Mouse (Mus musculus) erythroblast, embryonic 14.5 days (primary cell): ENCODE data around the gene Pfn1.

Source experiments
- GATA1 ChIP-seq: IDR thresholded peaks from 2 replicates; pipeline ENCODE4 v1.6.1; 2012; ENCODE audit warnings: low read length, inconsistent platforms, mixed read lengths
- TAL1 ChIP-seq: IDR thresholded peaks from 3 replicates; pipeline ENCODE4 v1.6.1; 2012; ENCODE audit warnings: low read length, inconsistent platforms, mixed read lengths

- TF ChIP-seq TAL1 (no peak), GATA1 (no peak)
These were observed 15.3 kb upstream of the Pfn1 start for GRCm38 (mm10) chr11:70669582-70670345.
